Mouse (Mus musculus) layer of hippocampus, postnatal 25 days (tissue): ENCODE results near the gene Gm11627. TPM values are rescaled to one million over a fixed set of nuclear protein-coding genes. Genes with fewer than 3 reads are reported as not detected.
"Not testable (repeated sequence)": the region's sequence is repeated elsewhere in the genome, so short reads cannot be mapped to it uniquely, and the experiment has no call there.

Experiments
- DNase-seq, 2 experiments: peaks; one replicate each; pipeline ENCODE4 v3.0.0; 2022; ENCODE audit warnings: mixed read lengths in 2 of 2, low spot score in 1 of 2; ENCODE audit errors: extremely low spot score in 1 of 2
- total RNA-seq, 2 experiments: library from RNA; stranded (reverse); gene quantifications; 2 replicates each; pipeline ENCODE4 v1.2.3; 2021

Gene Gm11627
- total RNA-seq, 2 experiments from 2014 or later: 3.1 to 3.7 TPM

DNA sequence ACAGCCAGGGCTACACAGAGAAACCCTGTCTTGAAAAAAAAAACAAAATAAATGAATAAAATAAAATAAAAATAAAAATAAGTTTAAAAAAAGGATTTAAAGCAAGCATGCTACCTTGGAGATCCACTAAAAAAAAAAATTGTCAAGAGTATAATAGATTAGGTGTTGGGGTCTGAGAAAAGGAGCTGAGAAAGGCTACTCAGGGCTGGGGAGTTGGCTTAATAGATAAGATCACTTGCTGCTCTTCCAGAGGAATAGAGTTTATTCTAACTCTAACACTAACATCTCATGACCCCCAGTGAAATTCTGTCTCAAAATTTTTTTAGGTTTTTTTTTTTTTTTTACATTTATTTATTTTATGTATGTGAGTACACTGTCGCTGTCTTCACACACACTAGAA, 13.0 kb downstream of the Gm11627 start:
- DNase-seq: no peak

DNA sequence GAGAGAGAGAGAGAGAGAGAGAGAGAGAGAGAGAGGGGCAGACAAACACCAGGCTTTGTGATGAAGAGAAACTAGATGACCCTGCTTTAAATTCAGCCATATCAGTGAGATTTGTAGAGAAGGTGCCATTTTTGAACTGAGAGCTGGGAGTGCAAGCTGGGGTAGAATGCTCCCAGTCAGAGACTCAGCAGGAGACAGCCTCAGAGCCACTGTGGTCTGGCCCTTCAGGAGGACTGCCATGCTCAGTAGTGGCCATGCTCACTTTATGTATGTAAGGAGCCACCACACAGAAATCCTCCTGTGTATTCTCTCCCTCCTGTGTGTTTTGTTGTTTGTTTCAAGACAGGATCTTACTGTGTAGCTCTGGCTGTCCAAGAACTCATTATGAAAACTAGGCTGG, 13.5 kb downstream of the Gm11627 start:
- no peak for DNase-seq

DNA sequence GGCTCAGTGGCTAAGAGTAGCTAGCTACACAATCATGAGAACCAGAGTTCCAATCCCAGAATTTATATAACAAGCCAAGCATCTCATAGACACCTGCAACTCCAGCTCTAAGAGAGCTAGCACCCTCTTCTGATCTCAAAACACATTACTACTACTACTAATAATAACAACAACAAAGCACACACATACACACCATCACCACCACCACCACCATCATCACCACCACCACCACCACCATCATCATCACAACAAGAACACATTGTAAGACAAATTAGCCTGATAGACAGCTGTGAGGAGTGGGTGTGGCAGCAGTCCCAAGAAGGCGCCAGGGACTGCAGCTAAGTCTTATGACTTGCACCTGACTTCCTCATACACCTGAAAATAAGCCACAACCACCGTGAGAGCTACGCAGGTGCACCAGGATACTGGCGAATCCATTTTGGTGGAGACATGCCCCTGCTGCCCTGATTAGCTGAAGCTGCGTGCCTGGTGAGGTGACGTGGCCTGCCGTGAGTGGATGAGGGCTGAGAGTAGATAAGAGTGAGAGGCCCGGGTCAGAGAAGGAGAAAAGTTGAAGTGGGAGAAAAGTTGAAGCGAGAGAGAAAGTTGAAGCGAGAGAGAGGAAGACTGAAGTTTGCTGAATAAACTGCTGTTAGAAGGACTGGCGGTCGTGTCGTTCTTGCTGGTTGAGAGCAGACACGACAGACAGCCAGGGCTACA, 14.1 kb downstream of the Gm11627 start:
- DNase-seq: not testable (repeated sequence)

DNA sequence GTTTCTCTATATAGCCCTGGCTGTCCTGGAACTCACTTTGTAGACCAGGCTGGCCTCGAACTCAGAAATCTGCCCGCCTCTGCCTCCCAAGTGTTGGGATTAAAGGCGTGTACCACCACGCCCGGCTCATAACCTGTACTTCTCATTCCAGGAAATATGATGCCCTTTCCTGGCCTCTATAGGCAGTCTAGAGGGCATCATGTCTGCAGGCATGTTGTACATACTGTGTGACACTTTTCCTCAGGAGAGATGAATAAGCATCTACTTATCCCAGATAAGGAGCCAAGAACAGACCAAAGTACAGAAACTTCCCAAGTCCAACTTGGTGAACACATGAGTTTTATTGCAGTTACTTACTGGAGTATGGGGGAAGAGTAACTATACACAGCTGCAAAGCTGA, 20.6 kb downstream of the Gm11627 start:
- DNase-seq: no peak

DNA sequence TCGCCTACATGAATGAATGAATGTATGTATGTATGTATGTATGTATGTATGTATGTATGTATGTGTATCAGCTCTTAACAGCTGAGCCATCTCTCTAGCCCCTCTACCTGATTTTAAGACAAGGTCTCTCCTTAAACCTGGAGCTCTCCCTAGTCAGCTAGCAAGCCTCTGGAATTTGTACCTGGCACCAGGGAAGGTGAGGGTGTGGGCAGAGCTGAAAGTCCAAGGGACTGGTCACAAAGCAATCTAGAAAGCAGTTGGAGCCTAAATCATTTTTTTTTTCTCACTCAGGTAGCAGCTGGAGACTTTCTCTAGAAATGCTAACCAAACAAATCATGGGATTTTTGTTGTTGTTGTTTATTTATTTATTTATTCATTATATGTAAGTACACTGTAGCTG, 21.9 kb downstream of the Gm11627 start:
- no peak for DNase-seq

DNA sequence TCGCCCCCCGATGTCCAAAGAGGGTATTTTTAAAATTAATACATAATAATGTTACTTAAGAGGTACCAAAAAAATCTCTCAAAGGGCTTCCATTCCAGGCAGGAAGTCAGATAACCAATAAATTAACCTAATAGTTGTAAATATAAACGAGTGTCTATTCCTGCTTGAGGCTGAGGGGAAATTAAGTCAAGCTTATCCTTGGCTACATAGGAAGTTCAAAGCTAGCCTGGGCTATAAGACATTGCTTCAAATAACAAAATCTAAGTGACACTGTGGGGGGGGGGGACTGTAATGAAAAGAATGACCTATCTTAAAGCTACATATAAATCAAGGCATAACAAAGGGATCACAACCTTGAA, 22.6 kb downstream of the Gm11627 start:
- DNase-seq: no peak

DNA sequence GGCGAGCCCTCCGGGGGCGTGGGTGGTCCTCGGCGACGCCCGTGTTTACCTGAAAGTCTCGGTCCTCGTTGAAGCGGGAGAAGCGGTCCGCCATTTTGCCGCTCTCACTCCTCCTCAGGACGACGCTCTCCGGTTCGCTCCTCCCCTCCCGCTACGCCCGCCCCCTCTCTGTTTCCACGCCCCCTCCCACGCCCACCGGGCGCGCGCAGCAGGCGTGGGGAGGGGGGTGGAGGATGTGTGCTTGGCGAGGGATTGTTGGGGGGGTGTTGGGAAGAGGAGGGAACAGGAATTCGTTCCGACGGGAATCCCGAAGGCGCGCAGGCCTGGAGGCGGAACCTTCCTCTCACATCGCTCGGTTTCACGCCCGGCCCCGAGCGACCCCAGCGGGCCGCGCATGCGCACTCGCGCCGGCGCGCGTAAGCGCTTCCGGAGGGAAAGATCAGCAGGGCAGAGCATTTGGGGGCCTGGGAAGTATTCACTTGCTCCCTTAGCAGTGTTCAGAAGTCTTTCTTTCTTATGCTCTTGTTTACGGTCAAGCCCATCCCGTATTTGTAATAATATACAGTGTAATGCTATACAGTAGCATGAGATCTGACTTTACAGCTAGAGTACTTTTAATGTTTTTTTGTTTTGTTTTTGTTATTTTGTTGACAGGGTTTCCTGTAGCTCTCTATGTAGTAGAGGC, 23.1 kb downstream of the Gm11627 start, which contains the start of gene Gpatch8:
TSS of gene Gpatch8 (minus strand) at position 362 of the 685 bp plus-strand sequence.
- peak; percentile 84 to 87 for DNase-seq

DNA sequence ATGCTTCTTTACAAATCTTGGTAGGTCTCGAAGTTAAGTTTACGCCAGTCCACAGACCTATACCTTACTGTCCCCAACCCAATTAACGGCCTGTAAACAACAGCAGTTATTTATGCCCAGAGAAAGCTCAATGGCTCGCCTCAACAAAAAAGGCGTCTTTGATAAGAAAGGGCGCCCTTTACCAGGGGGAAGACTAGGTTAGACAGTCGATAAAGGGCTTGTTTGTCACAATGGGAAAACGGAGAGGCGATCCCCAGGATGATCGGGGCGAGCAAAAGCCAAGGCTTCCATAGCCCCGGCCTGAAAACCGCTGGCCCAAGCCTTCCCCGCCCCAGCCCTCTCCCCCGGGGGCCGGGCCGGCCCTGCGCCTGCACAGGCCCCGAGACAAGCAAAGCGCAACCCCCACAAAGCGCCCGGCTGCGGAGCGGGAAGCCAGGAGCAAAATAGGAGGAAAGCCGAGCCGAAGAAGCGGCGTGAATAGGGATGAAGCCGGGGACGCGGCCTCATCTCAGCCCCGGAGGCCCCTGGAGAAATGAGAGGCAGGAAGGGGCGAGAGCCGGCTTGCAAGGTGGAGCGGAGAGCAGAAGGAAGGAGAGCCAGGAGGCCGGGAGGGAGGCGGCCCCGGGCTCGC, 23.7 kb downstream of the Gm11627 start:
- DNase-seq: no peak

DNA sequence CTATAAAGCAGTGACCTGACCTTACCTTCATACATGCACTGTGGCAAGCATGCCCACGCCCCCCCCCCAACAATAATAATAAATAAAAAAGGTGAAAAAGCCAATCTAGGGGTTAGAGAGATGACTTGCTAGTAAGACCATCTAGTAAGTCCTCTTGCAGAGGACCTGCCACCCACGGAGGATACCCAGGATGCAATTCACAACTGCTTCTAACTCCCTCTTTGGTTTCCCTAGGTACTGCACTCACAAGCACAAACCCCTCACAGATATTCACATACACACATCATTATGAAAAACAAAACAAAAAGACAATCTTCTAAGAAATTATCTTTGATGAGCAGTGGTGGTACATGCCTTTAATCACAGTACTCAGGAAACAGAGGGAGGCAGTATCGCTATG, 27.2 kb downstream of the Gm11627 start:
- no peak for DNase-seq

DNA sequence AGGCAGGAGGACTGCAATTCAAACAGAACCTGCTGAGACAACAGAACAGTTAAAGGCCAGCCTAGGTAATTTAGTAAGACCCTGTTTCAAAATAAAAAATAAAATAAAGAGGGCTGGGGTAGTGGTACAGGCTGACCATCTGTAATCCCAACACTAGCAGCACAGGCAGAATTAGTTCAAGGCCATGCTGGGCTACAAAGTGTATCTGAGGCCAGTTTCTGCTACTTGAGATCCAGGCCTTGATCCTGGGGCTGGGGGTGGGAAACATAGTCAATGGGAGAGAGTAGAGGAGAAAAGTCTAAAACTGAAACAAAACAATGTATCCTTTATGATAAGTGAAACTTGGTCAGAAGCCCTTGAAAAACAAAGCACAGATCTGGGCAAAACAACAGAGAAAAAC, 28.1 kb downstream of the Gm11627 start:
- DNase-seq: no peak

DNA sequence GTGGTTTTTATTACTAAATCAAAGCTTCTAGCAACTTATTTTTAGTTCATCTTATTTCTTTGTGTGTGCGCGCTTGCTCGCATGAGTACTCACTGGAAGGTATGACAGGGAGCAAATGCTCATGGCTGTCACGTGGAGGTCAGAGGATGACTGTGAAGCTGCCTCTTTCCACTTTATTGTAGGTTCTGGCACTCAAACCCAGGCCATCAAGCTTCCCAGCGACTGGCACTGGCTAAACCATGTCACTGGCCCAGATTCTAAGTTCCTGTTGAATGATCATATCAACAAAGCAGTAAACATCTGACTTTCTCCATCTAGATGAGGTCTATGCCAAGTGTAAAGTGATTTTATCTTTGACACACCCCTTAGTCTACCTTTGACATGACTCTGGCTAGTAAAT, 37.8 kb downstream of the Gm11627 start:
- no peak for DNase-seq

DNA sequence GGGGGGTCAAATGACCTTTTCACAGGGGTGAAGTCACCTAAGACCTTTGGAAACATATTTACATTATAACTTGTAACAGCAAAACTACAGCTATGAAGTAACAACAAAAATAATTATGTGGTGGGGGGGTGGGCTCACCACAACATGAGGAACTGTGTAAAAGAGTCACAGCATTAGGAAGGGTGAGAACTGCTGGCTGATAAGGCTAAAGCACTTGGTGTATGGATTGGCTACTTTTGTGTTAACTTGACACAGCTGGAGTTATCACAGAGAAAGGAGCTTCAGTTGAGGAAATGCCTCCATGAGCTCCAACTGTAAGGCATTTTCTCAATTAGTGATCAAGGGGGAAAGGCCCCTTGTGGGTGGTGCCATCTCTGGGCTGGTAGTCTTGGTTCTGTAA, 39.0 kb downstream of the Gm11627 start:
- not testable (repeated sequence) for DNase-seq

DNA sequence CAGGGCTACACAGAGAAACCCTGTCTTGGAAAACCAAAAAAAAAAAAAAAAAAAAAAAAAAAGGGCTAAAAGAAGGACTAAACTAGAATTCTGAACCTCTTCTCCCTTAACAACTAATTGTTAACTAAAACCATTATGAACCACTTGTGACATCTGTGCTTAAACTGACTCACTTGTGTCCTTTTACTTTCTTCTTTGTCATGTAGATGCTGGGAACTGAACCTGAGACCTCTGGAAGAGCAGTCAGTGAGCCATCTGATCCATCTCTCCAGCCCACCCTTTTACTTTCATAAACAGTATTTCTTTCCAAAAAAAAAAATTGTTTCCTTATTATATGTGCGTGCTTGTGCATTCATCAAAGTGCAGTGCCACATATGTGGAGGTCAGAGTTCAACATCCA, 39.6 kb downstream of the Gm11627 start:
- no peak for DNase-seq

DNA sequence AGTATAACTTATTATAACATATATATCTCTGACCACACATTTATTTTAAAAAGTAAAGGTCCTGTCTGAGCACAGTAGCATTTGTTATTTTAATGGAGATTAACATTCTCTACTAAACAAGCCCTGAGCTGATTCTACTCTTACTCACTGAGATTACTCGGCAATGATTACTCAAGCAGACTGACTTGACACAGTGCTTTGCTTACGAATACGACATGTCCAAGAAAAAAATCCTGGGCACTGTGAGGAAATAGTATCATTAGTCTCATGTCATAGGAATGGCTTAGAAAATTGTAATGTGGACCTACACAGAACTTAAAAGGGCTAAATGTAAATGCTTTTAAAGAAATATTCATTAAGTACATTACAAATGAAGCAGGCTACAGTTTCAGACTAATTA, 43.1 kb downstream of the Gm11627 start:
- no peak for DNase-seq

DNA sequence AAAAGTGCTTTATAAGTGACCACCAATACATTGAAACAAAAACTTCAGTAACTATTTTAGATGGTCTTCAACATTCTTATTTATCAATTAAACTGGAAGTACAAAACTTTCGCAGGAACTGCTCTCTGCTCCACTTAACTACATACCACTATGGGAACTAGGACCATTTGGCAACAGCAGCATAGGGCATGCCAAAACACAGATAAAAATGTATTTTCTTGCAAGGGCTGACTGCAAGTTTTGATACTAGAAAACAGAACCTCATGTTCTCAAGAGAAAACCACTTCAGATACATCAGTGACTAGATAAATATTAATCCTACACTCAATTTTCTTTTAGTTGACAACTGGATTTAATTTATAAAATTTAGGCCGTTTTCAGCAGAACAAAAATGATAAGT, 45.2 kb downstream of the Gm11627 start:
- DNase-seq: no peak

DNA sequence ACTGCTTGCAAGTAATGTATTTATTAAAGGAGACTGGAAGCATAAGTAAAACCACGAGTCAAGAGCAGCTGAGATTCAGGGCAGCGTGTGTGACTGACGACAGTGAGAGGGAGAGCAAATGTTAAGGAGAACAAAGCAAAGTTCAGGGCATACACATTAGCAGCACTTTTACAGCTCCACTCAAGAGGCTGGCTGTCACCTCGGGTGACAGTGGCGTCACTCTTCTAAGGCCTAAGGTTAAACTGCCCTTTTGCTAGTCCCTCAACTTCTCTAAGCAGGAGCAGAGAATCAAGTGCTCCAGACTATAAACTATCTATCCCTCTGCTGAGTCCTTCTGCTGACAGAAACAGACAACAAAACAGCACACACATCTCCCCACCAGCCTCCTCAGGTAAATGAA, 47.8 kb downstream of the Gm11627 start:
- no peak for DNase-seq

Other genes starting within 250 kb of the Gm11627 start
- gene Slc4a1, start 213.3 kb downstream of the Gm11627 start, total RNA-seq: under 1 TPM; 0.31 to 0.81 TPM
- 100 to 1,000 TPM; 442 to 490 TPM for gene Rundc3a, start 186.1 kb downstream of the Gm11627 start, total RNA-seq
- gene Slc25a39, start 171.5 kb downstream of the Gm11627 start, total RNA-seq: 10 to 100 TPM; 63.7 to 65.3 TPM
- 10 to 100 TPM; 69.9 to 74.0 TPM for gene Grn, start 149.1 kb downstream of the Gm11627 start, total RNA-seq
- 100 to 1,000 TPM in 1 of 2 experiments, 10 to 100 TPM in 1; 85.4 to 109 TPM for gene Fam171a2, start 131.8 kb downstream of the Gm11627 start, total RNA-seq
- gene Itga2b, start 109.3 kb downstream of the Gm11627 start, total RNA-seq: 1 to 10 TPM in 1 of 2 experiments, under 1 TPM in 1; 0.68 to 2.1 TPM
- 10 to 100 TPM; 38.3 to 49.4 TPM for gene Gpatch8, start 23.1 kb downstream of the Gm11627 start, total RNA-seq
- gene Fzd2, start 24.9 kb upstream of the Gm11627 start, total RNA-seq: 1 to 10 TPM; 6.6 to 9.9 TPM
- not detected for gene Meioc, start 84.3 kb upstream of the Gm11627 start, total RNA-seq
- 10 to 100 TPM; 35.5 to 38.1 TPM for gene Ccdc43, start 118.3 kb upstream of the Gm11627 start, total RNA-seq
- 100 to 1,000 TPM; 186 to 205 TPM for gene Adam11, start 182.0 kb upstream of the Gm11627 start, total RNA-seq
- gene Gjc1, start 240.2 kb upstream of the Gm11627 start, total RNA-seq: 1 to 10 TPM; 5.7 to 6.3 TPM